Mouse (Mus musculus) liver, embryonic 14.5 days (tissue): ENCODE data around the gene Sspo.

Source experiments
- CTCF ChIP-seq: IDR thresholded peaks from 2 replicates; pipeline ENCODE4 v1.5.1; 2016; ENCODE audit warnings: antibody characterized with exemption, low read depth, control low read depth
- EP300 ChIP-seq: IDR thresholded peaks from 2 replicates; pipeline ENCODE4 v1.6.1; 2016; ENCODE audit warnings: antibody characterized with exemption, low read depth

GRCm38 (mm10) chr6:48440306-48441014 is 7.6 kb upstream of the Sspo start:
- TF ChIP-seq CTCF (no peak), EP300 (no peak)
